Mouse (Mus musculus) forebrain, embryonic 12.5 days (tissue): Measurements from ENCODE around the gene Med20. TPM values are rescaled to one million over a fixed set of nuclear protein-coding genes. Genes with fewer than 3 reads are reported as not detected.

ENCODE experiments used
- ATAC-seq: fragments of 200-750 bp; cut with Nextera tagmentation; 2 replicates; pipeline ENCODE4 v1.8.0; 2017; ENCODE audit warnings: moderate TSS enrichment; ENCODE audit not compliant: low FRiP score
- H3K27ac ChIP-seq: fragments of 300-500 bp; sonication (generic); 2 replicates; pipeline ENCODE4 v1.5.1; 2016; ENCODE audit warnings: mild to moderate bottlenecking
- H3K27me3 ChIP-seq: fragments of 300-500 bp; sonication (generic); 2 replicates; pipeline ENCODE4 v1.6.1; 2016; ENCODE audit warnings: mild to moderate bottlenecking
- H3K36me3 ChIP-seq: fragments of 300-500 bp; sonication (generic); replicated peaks from 2 replicates; pipeline ENCODE4 v1.6.1; 2016; ENCODE audit warnings: mild to moderate bottlenecking
- H3K4me1 ChIP-seq: fragments of 300-500 bp; sonication (generic); 2 replicates; pipeline ENCODE4 v1.6.1; 2016
- H3K4me2 ChIP-seq: fragments of 300-500 bp; sonication (generic); 2 replicates; pipeline ENCODE4 v1.6.1; 2016; ENCODE audit warnings: mild to moderate bottlenecking, moderate library complexity
- H3K4me3 ChIP-seq: fragments of 300-500 bp; sonication (generic); replicated peaks from 2 replicates; pipeline ENCODE4 v1.5.1; 2016; ENCODE audit warnings: mild to moderate bottlenecking
- H3K9ac ChIP-seq: fragments of 300-500 bp; sonication (generic); 2 replicates; pipeline ENCODE4 v1.6.1; 2016; ENCODE audit warnings: mild to moderate bottlenecking
- H3K9me3 ChIP-seq: fragments of 300-500 bp; sonication (generic); 2 replicates; pipeline ENCODE4 v1.6.1; 2016
- WGBS: fragments of 180-500 bp; shearing (Covaris S2); methylation state at CpG from one replicate; pipeline ENCODE4 v1.1.7; 2016; 5-methylcytosine and 5-hydroxymethylcytosine counted together
- polyA plus RNA-seq: library from polyadenylated mRNA; unstranded; fragments of >200 nt; fragmentation: Nextera tagmentation; extraction: Ambion mirVana; gene quantifications from 2 replicates; pipeline ENCODE4 v1.2.1, GENCODE M21; 2016

Med20 gene
- polyA plus RNA-seq: 38.5 and 41.5 TPM in 2 replicates

- under 1% methylated on average over 59 of the region's 59 CpGs for WGBS
- Histone ChIP-seq H3K27me3 (no peaks in the 10 kb centered on the region), H3K9me3 (no peaks in the 10 kb centered on the region), H3K4me3 (peak within 1 kb of the TSS; percentile 83), H3K9ac (peak within 1 kb of the TSS; percentile 77), H3K4me2 (peak within 1 kb of the TSS; percentile 93), H3K36me3 (peaks cover 34% of the 10 kb centered on the region), H3K4me1 (peaks cover 21% of the 10 kb centered on the region), H3K27ac (peak within 1 kb of the TSS; percentile 65)
- peak; percentile 97 for ATAC-seq
Measured at GRCm38 (mm10) chr17:47610849-47611660, at the start of gene Med20, which contains the start of the genes Bysl and Gm20517. Gene Med20, plus strand, starts transcription at chr17:47611582. Gene Bysl, minus strand, starts transcription at chr17:47611492. Gene Gm20517, plus strand, starts transcription at chr17:47611589.

- 81% methylated on average over 6 of the region's 6 CpGs for WGBS
- no peaks in the 10 kb centered on the region for H3K27me3 ChIP-seq
- H3K36me3 ChIP-seq: no peaks in the 10 kb centered on the region
- H3K4me2 ChIP-seq: no peak overlapping the region
- H3K9me3 ChIP-seq: no peaks in the 10 kb centered on the region
- no peak for ATAC-seq
- no peak overlapping the region for H3K4me3 ChIP-seq
- no peak overlapping the region for H3K9ac ChIP-seq
- no peak overlapping the region for H3K27ac ChIP-seq
- H3K4me1 ChIP-seq: peaks cover 10% of the 10 kb centered on the region
Measured at GRCm38 (mm10) chr17:47562875-47563274, 48.5 kb upstream of the Med20 start.

- Histone ChIP-seq H3K9ac (no peak overlapping the region), H3K27me3 (no peaks in the 10 kb centered on the region), H3K4me1 (peaks cover 10% of the 10 kb centered on the region), H3K4me3 (no peak overlapping the region), H3K9me3 (no peaks in the 10 kb centered on the region), H3K27ac (no peak overlapping the region), H3K36me3 (no peaks in the 10 kb centered on the region), H3K4me2 (no peak overlapping the region)
- ATAC-seq: no peak
- 86% methylated on average over 5 of the region's 5 CpGs for WGBS
Measured at GRCm38 (mm10) chr17:47564612-47565011, 46.8 kb upstream of the Med20 start.

GRCm38 (mm10) chr17:47566133-47566532, 45.2 kb upstream of the Med20 start:
- H3K27me3 ChIP-seq: no peaks in the 10 kb centered on the region
- H3K36me3 ChIP-seq: no peaks in the 10 kb centered on the region
- H3K4me2 ChIP-seq: no peak overlapping the region
- H3K4me3 ChIP-seq: no peak overlapping the region
- H3K9me3 ChIP-seq: no peaks in the 10 kb centered on the region
- 12% methylated on average over 2 of the region's 2 CpGs for WGBS
- no peak overlapping the region for H3K9ac ChIP-seq
- peak; percentile 65; the same call in 1 of the 2 replicates for ATAC-seq
- H3K27ac ChIP-seq: no peak overlapping the region
- peaks cover 10% of the 10 kb centered on the region for H3K4me1 ChIP-seq

GRCm38 (mm10) chr17:47567271-47567670, 44.1 kb upstream of the Med20 start:
- no peak for ATAC-seq

GRCm38 (mm10) chr17:47568389-47568788, 43.0 kb upstream of the Med20 start:
- H3K4me2 ChIP-seq: no peak overlapping the region

More at GRCm38 (mm10) chr17:47567271-47567670, 44.1 kb upstream of the Med20 start:
- 80% methylated on average over 3 of the region's 3 CpGs for WGBS
- Histone ChIP-seq H3K9ac (no peak overlapping the region), H3K4me3 (no peak overlapping the region), H3K4me2 (no peak overlapping the region), H3K27ac (no peak overlapping the region), H3K4me1 (peaks cover 18% of the 10 kb centered on the region), H3K27me3 (no peaks in the 10 kb centered on the region), H3K9me3 (no peaks in the 10 kb centered on the region), H3K36me3 (no peaks in the 10 kb centered on the region)

GRCm38 (mm10) chr17:47568951-47569527, 42.3 kb upstream of the Med20 start:
- Histone ChIP-seq H3K4me1 (peaks cover 18% of the 10 kb centered on the region), H3K4me3 (no peak overlapping the region), H3K36me3 (no peaks in the 10 kb centered on the region), H3K9me3 (no peaks in the 10 kb centered on the region), H3K4me2 (no peak overlapping the region), H3K27me3 (no peaks in the 10 kb centered on the region), H3K27ac (no peak overlapping the region), H3K9ac (no peak overlapping the region)
- ATAC-seq: no peak
- WGBS: 65% methylated on average over 10 of the region's 10 CpGs

More at GRCm38 (mm10) chr17:47568389-47568788, 43.0 kb upstream of the Med20 start:
- WGBS: 94% methylated on average over 3 of the region's 3 CpGs
- Histone ChIP-seq H3K36me3 (no peaks in the 10 kb centered on the region), H3K4me3 (no peak overlapping the region), H3K27ac (no peak overlapping the region), H3K9ac (no peak overlapping the region), H3K4me1 (peaks cover 18% of the 10 kb centered on the region), H3K9me3 (no peaks in the 10 kb centered on the region), H3K27me3 (no peaks in the 10 kb centered on the region)
- ATAC-seq: no peak

GRCm38 (mm10) chr17:47571621-47572020, 39.8 kb upstream of the Med20 start:
- WGBS: 24% methylated on average over 7 of the region's 7 CpGs
- no peak overlapping the region for H3K9ac ChIP-seq
- H3K27ac ChIP-seq: no peak overlapping the region
- ATAC-seq: no peak
- no peaks in the 10 kb centered on the region for H3K27me3 ChIP-seq
- H3K4me1 ChIP-seq: peaks cover 12% of the 10 kb centered on the region; the same call in 1 of the 2 replicates
- no peaks in the 10 kb centered on the region for H3K36me3 ChIP-seq
- H3K4me2 ChIP-seq: no peak overlapping the region
- H3K4me3 ChIP-seq: no peak overlapping the region
- H3K9me3 ChIP-seq: no peaks in the 10 kb centered on the region

- no peak overlapping the region for H3K9ac ChIP-seq
- no peak for ATAC-seq
- H3K9me3 ChIP-seq: no peaks in the 10 kb centered on the region
- no peaks in the 10 kb centered on the region for H3K36me3 ChIP-seq
- H3K4me3 ChIP-seq: no peak overlapping the region
- peaks cover 8% of the 10 kb centered on the region; the same call in 1 of the 2 replicates for H3K4me1 ChIP-seq
- H3K4me2 ChIP-seq: no peak overlapping the region
- no peaks in the 10 kb centered on the region for H3K27me3 ChIP-seq
- H3K27ac ChIP-seq: no peak overlapping the region
Measured at GRCm38 (mm10) chr17:47572436-47572835, 38.9 kb upstream of the Med20 start.

- no peaks in the 10 kb centered on the region for H3K9me3 ChIP-seq
- H3K4me3 ChIP-seq: no peak overlapping the region
- no peak overlapping the region for H3K9ac ChIP-seq
- no peak overlapping the region for H3K27ac ChIP-seq
- no peaks in the 10 kb centered on the region for H3K27me3 ChIP-seq
- H3K36me3 ChIP-seq: no peaks in the 10 kb centered on the region
- ATAC-seq: no peak
- 81% methylated on average over 8 of the region's 8 CpGs for WGBS
- H3K4me1 ChIP-seq: peaks cover 8% of the 10 kb centered on the region; the same call in 1 of the 2 replicates
- H3K4me2 ChIP-seq: no peak overlapping the region
Measured at GRCm38 (mm10) chr17:47574028-47574427, 37.4 kb upstream of the Med20 start.

- ATAC-seq: no peak
- H3K36me3 ChIP-seq: no peaks in the 10 kb centered on the region
- H3K9ac ChIP-seq: no peak overlapping the region
- no peak overlapping the region for H3K27ac ChIP-seq
- no peaks in the 10 kb centered on the region for H3K9me3 ChIP-seq
- H3K4me2 ChIP-seq: no peak overlapping the region
- no peaks in the 10 kb centered on the region for H3K27me3 ChIP-seq
- WGBS: 78% methylated on average over 11 of the region's 11 CpGs
- peaks cover 8% of the 10 kb centered on the region; the same call in 1 of the 2 replicates for H3K4me1 ChIP-seq
- no peak overlapping the region for H3K4me3 ChIP-seq
Measured at GRCm38 (mm10) chr17:47574830-47575229, 36.6 kb upstream of the Med20 start.

GRCm38 (mm10) chr17:47578655-47579054, 32.7 kb upstream of the Med20 start:
- no peaks in the 10 kb centered on the region for H3K4me1 ChIP-seq
- H3K4me2 ChIP-seq: no peak overlapping the region
- H3K27ac ChIP-seq: no peak overlapping the region
- no peaks in the 10 kb centered on the region for H3K27me3 ChIP-seq
- no peak overlapping the region for H3K9ac ChIP-seq
- no peak overlapping the region for H3K4me3 ChIP-seq
- H3K9me3 ChIP-seq: no peaks in the 10 kb centered on the region
- ATAC-seq: no peak
- WGBS: 82% methylated on average over 6 of the region's 6 CpGs
- no peaks in the 10 kb centered on the region for H3K36me3 ChIP-seq
